Mouse (Mus musculus): ENCODE measurements around the gene Catsper2. TPM values are rescaled to one million over a fixed set of nuclear protein-coding genes. Genes with fewer than 3 reads are reported as not detected.
A peak's percentile ranks its signal among the peaks of the same experiment; 100 is the strongest.

Gene Catsper2
- polyA plus RNA-seq, 1 experiment = 0.97 TPM

DNA sequence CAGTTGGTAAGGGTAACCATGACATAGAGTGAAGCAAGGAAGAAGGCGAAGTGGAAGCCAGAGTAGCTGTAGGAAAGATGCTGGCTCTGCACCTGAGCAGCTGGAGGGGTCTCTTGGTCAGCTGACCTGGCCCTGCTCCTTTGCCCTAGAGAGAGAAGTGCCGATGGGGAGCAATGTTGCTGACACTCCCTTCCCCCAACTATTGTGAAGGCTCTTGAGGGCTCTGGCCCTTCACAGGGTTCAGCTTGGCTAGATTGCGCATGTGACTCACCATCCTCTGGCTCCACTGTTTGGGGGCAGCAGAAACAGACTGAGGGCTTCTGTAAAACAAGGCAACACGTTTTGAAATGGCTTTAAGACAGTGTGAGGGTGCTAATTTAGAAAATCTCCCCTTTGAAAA is 38.8 kb upstream of the Catsper2 start:
- WGBS = 86% methylated on average over 4 of the region's 4 CpGs
- TF ChIP-seq CTCF (IDR thresholded peaks at IDR 0.05; ENCODE audit: extremely low read depth, insufficient read depth, insufficient read length, insufficient replicate concordance) (no peak), POLR2A (IDR thresholded peaks at IDR 0.05; ENCODE audit: low read depth, low read length) (no peak)
- H3K4me1 ChIP-seq (ENCODE audit: control insufficient read depth, insufficient read depth, insufficient read length) = peaks cover 11% of the 10 kb centered on the region
- DNase-seq (ENCODE audit: low read depth in 1 of 2, low spot score in 2 of 2) = no peak
- peaks cover 10% of the 10 kb centered on the region for H3K36me3 ChIP-seq (ENCODE audit: control insufficient read depth, insufficient read depth, low read length)
- no peaks in the 10 kb centered on the region for H3K27me3 ChIP-seq (ENCODE audit: control insufficient read depth, insufficient read depth, low read length)
- H3K4me3 ChIP-seq (ENCODE audit: extremely low read depth, insufficient read depth, insufficient read length) = no peak overlapping the region
- H3K27ac ChIP-seq (ENCODE audit: insufficient read depth, low read length) = no peak overlapping the region

DNA sequence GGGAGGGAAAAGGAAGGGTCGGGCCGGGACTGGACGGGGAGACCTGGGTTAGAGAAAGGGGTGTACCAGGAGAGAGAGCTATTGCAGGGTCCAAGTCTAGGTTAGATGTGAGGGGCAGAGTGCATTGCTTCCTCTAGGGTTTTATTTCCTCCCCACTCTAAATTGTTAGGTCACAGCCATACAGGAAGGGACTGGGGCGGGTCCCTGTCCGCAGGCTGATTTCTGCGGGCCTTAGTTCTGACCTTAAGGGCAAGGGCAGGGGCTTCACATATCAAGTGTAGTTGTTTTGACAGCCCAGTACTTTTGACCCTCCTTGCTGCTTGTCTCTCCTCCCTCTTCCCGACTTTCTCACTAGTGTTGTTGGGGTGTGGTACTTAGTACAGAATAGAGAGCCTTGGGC is 36.5 kb upstream of the Catsper2 start:
- peaks cover 10% of the 10 kb centered on the region for H3K36me3 ChIP-seq (ENCODE audit: control insufficient read depth, insufficient read depth, low read length)
- peak overlapping the region; percentile 96 for H3K4me3 ChIP-seq (ENCODE audit: extremely low read depth, insufficient read depth, insufficient read length)
- H3K27ac ChIP-seq (ENCODE audit: insufficient read depth, low read length) = peak overlapping the region; percentile 95
- H3K27me3 ChIP-seq (ENCODE audit: control insufficient read depth, insufficient read depth, low read length) = no peaks in the 10 kb centered on the region
- peak in 1 of 2 experiments; percentile 18 for DNase-seq (ENCODE audit: low read depth in 1 of 2, low spot score in 2 of 2)
- H3K4me1 ChIP-seq (ENCODE audit: control insufficient read depth, insufficient read depth, insufficient read length) = peaks cover 6% of the 10 kb centered on the region
- WGBS = under 1% methylated on average over 7 of the region's 7 CpGs
- TF ChIP-seq POLR2A (IDR thresholded peaks at IDR 0.05; ENCODE audit: low read depth, low read length) (no peak), CTCF (IDR thresholded peaks at IDR 0.05; ENCODE audit: extremely low read depth, insufficient read depth, insufficient read length, insufficient replicate concordance) (no peak)

DNA sequence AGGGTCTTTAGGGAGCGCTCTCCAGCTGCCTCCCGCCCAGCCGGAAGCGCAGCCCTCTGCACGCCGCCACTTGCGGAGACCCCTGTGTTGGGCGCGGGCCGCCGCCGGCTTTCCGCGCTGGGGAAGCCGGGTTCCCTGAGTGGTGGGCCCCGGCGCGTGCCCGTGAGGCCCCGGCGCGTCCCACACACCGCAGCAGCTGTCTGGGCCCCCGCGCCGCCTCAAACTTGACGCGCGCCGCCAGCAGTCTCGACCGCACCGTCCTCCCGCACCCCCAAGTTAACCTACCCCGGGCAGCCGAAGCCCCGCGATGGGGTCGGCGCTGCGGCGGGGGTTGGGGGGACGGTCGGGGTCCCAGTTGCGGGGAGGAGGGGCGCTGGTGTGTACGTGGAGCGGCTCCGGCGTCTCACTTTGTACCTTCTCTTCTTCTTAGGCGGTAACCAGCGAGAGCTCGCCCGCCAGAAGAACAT is 36.0 kb upstream of the Catsper2 start:
- DNase-seq (ENCODE audit: low read depth in 1 of 2, low spot score in 2 of 2) = no peak
- Histone ChIP-seq H3K27ac (ENCODE audit: insufficient read depth, low read length) (peak overlapping the region; percentile 95), H3K27me3 (ENCODE audit: control insufficient read depth, insufficient read depth, low read length) (no peaks in the 10 kb centered on the region), H3K4me1 (ENCODE audit: control insufficient read depth, insufficient read depth, insufficient read length) (peaks cover 6% of the 10 kb centered on the region), H3K4me3 (ENCODE audit: extremely low read depth, insufficient read depth, insufficient read length) (peak overlapping the region; percentile 96), H3K36me3 (ENCODE audit: control insufficient read depth, insufficient read depth, low read length) (peaks cover 10% of the 10 kb centered on the region)
- WGBS = under 1% methylated on average over 54 of the region's 54 CpGs
- TF ChIP-seq CTCF (IDR thresholded peaks at IDR 0.05; ENCODE audit: extremely low read depth, insufficient read depth, insufficient read length, insufficient replicate concordance) (no peak), POLR2A (IDR thresholded peaks at IDR 0.05; ENCODE audit: low read depth, low read length) (no peak)

DNA sequence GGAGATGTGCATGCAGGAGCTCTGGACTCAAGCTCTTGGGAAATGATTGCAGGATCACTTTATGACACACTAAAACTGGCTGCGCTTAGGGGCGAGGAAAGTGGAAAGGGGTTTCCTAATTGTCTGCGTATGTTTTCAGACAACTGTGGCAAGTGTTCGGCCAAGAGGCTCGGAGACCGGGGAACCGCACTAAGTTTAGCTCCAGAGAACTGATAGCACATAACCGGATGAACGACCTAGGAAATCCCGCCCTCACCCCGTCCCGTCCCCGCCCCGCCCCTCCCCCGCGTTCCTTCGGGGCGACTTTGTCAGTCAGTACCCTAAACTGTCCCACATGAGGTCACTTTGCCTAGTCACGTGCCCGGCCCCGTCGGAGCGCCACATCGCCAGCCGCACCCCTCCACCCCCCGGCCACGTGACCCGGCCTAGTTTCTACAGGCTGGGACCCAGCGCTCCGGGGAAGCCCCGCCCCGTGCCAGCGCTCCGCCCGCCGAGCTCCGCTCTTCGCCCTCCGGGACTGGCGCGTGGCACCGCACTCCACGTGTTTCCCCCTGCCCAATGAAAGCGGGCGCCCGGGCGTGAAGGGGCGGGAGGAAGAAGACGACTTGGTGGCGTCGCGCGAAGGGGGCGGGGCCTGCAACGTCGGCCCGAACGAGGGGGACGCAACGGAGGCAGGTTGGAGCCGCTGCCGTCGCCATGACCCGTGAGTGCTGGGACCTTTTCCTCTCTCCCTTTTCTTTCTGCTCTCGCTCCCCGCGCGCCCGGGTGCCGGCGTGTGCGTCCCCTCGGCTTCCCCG is 35.3 kb upstream of the Catsper2 start, which contains the start of gene Serf2:
Gene Serf2, plus strand, starts transcription at position 457 of the 797 bp plus-strand sequence.
- H3K36me3 ChIP-seq (ENCODE audit: control insufficient read depth, insufficient read depth, low read length) = peaks cover 10% of the 10 kb centered on the region
- H3K27me3 ChIP-seq (ENCODE audit: control insufficient read depth, insufficient read depth, low read length) = no peaks in the 10 kb centered on the region
- DNase-seq (ENCODE audit: low read depth in 1 of 2, low spot score in 2 of 2) = peak; percentile 98 to 100
- peaks cover 6% of the 10 kb centered on the region for H3K4me1 ChIP-seq (ENCODE audit: control insufficient read depth, insufficient read depth, insufficient read length)
- H3K4me3 ChIP-seq (ENCODE audit: extremely low read depth, insufficient read depth, insufficient read length) = peak within 1 kb of the TSS; percentile 96
- TF ChIP-seq POLR2A (IDR thresholded peaks at IDR 0.05; ENCODE audit: low read depth, low read length) = peak; percentile 92
- no peak for TF ChIP-seq CTCF (IDR thresholded peaks at IDR 0.05; ENCODE audit: extremely low read depth, insufficient read depth, insufficient read length, insufficient replicate concordance)
- under 1% methylated on average over 70 of the region's 74 CpGs for WGBS
- peak within 1 kb of the TSS; percentile 95 for H3K27ac ChIP-seq (ENCODE audit: insufficient read depth, low read length)

DNA sequence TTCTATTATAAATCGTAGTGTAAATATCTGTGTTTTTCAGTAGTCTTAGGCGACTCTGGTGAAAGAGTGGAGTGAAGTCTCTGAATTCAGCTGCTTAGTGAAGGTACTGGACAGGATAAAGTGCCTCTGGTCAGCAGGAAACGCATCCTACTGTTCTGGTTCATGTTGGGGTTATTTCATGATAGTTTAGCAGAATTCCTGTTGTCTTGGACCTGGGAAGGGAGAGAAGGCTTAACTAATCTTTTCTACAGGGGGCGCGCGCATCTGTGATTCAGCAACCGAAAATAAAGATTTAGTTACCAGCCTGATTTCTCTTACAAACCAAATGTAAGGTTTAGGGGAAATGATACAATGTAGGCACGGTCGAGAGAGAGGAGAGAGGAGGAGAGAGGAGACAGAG is 34.5 kb upstream of the Catsper2 start:
- no peaks in the 10 kb centered on the region for H3K27me3 ChIP-seq (ENCODE audit: control insufficient read depth, insufficient read depth, low read length)
- H3K27ac ChIP-seq (ENCODE audit: insufficient read depth, low read length) = peak overlapping the region; percentile 86; the same call in 1 of the 2 replicates
- WGBS = 11% methylated on average over 9 of the region's 9 CpGs
- H3K4me3 ChIP-seq (ENCODE audit: extremely low read depth, insufficient read depth, insufficient read length) = peak overlapping the region; percentile 65; the same call in 1 of the 2 replicates
- peak; percentile 11 to 37 for DNase-seq (ENCODE audit: low read depth in 1 of 2, low spot score in 2 of 2)
- peaks cover 6% of the 10 kb centered on the region for H3K4me1 ChIP-seq (ENCODE audit: control insufficient read depth, insufficient read depth, insufficient read length)
- H3K36me3 ChIP-seq (ENCODE audit: control insufficient read depth, insufficient read depth, low read length) = peaks cover 9% of the 10 kb centered on the region
- TF ChIP-seq CTCF (IDR thresholded peaks at IDR 0.05; ENCODE audit: extremely low read depth, insufficient read depth, insufficient read length, insufficient replicate concordance) (no peak), POLR2A (IDR thresholded peaks at IDR 0.05; ENCODE audit: low read depth, low read length) (no peak)

DNA sequence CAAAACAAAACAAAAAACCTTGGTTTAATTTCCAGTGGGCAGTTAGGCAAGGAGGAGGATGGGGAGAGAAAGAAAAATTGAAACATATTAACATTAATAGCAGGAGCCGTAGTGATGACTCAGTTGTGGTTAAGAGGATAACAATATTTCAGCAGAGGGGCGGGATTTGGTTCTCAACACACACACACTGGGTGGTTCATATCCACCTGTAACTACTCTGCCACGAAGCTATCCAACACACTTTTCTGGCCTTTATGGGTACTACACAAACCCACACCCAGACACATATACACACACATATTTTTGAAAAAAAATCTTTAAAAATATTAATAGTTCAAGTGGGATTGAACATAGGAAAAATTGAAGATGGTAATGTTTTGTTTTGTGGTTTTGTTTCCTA is 33.4 kb upstream of the Catsper2 start:
- DNase-seq (ENCODE audit: low read depth in 1 of 2, low spot score in 2 of 2) = no peak
- H3K27me3 ChIP-seq (ENCODE audit: control insufficient read depth, insufficient read depth, low read length) = no peaks in the 10 kb centered on the region
- H3K4me1 ChIP-seq (ENCODE audit: control insufficient read depth, insufficient read depth, insufficient read length) = peaks cover 11% of the 10 kb centered on the region
- no peak for TF ChIP-seq CTCF (IDR thresholded peaks at IDR 0.05; ENCODE audit: extremely low read depth, insufficient read depth, insufficient read length, insufficient replicate concordance)
- TF ChIP-seq POLR2A (IDR thresholded peaks at IDR 0.05; ENCODE audit: low read depth, low read length) = no peak
- no peak overlapping the region for H3K27ac ChIP-seq (ENCODE audit: insufficient read depth, low read length)
- peaks cover 5% of the 10 kb centered on the region for H3K36me3 ChIP-seq (ENCODE audit: control insufficient read depth, insufficient read depth, low read length)
- WGBS = 60% methylated on average over 3 of the region's 3 CpGs
- H3K4me3 ChIP-seq (ENCODE audit: extremely low read depth, insufficient read depth, insufficient read length) = no peak overlapping the region

DNA sequence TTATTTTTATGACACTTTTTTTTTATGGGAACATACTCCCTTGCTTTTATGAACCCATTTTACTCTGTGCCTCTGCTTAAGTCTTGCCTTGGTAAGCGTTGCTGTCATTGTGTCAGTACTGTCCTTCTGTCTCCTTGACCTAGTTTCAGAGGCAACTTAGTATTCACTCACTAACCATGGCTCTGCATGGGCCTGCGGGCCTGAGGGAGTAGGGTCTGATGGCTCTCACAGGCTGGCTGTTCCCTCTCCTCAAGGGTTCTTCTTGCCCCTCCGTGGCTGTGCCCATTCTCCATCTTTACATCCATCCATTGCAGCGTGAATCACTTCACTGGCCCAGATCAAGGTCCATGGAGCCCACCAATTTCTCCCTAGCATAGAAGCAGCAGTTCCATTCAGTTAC is 32.9 kb upstream of the Catsper2 start:
- Histone ChIP-seq H3K27me3 (ENCODE audit: control insufficient read depth, insufficient read depth, low read length) (no peaks in the 10 kb centered on the region), H3K4me3 (ENCODE audit: extremely low read depth, insufficient read depth, insufficient read length) (no peak overlapping the region), H3K4me1 (ENCODE audit: control insufficient read depth, insufficient read depth, insufficient read length) (peaks cover 11% of the 10 kb centered on the region), H3K27ac (ENCODE audit: insufficient read depth, low read length) (no peak overlapping the region), H3K36me3 (ENCODE audit: control insufficient read depth, insufficient read depth, low read length) (peaks cover 5% of the 10 kb centered on the region)
- TF ChIP-seq POLR2A (IDR thresholded peaks at IDR 0.05; ENCODE audit: low read depth, low read length) (no peak), CTCF (IDR thresholded peaks at IDR 0.05; ENCODE audit: extremely low read depth, insufficient read depth, insufficient read length, insufficient replicate concordance) (no peak)
- 87% methylated on average over 4 of the region's 4 CpGs for WGBS
- DNase-seq (ENCODE audit: low read depth in 1 of 2, low spot score in 2 of 2) = no peak
